Mouse (Mus musculus) heart, postnatal 0 days (tissue): ENCODE measurements around the gene Fkbp7.

Experiments used
- CTCF ChIP-seq: IDR thresholded peaks from 2 replicates; pipeline ENCODE4 v1.5.1; 2016; ENCODE audit warnings: antibody characterized with exemption, control low read depth, low read depth
- EP300 ChIP-seq: IDR thresholded peaks from 2 replicates; pipeline ENCODE4 v1.6.1; 2016; ENCODE audit warnings: antibody characterized with exemption, low read depth

DNA sequence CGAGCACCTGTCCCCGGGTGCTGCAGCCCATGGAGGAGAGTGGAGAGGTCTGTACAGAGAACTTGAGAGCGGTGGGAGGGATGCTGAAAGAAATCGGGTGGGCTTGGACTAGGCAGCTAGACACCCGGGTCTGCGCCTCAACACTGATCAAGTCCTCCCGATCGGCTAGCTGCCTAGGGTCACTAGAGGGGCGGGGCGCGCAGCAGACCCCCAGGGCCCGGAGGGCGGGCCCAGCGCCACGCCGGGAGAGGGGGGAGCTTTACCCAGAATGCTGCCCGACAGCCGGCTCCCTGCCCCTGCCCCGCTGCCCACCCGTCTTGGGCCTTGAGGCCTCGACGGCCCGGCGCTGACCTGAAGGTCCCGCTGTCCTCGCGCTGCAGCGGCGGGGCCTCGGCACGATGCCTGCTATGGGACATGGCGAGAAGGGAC, 25.5 kb downstream of the Fkbp7 start:
- TF ChIP-seq CTCF (no peak), EP300 (no peak)
